ENCODE assay signal across 17 mouse cellular contexts in genomic region chr19:36801856-36802641, GRCm38 (mm10). TPM values are rescaled to one million over a fixed set of nuclear protein-coding genes. Genes with fewer than 3 reads are reported as not detected.
DNase-seq lines count a peak whose midpoint lies in the region; ATAC-seq and TF ChIP-seq lines count a peak whose summit lies in the region.
"Had no signal": no experiment of that assay in that cellular context is flagged by ENCODE, and none has a peak within 500 bp of the region (broad histone marks: within the 10 kb centered on the region; RNA-seq: fewer than 3 reads in every experiment).

No protein-coding gene starts in this region.

- no peak overlapping the region for H3K4me3 ChIP-seq in liver, adult 2 months (ENCODE audit: insufficient read depth, low read depth, low read length)
- H3K4me3 ChIP-seq in neural tube, embryonic 14.5 days (ENCODE audit: low read depth, low read length): no peak overlapping the region
- H3K4me3 ChIP-seq: hindbrain, embryonic 15.5 days; limb, embryonic 12.5 days had no signal

- H3K4me2 ChIP-seq in neural tube, embryonic 14.5 days (ENCODE audit: low read depth, low read length): no peak overlapping the region
- H3K4me2 ChIP-seq: hindbrain, embryonic 15.5 days; limb, embryonic 12.5 days had no signal

- no peak for TF ChIP-seq POLR2A in liver, adult 2 months (IDR thresholded peaks at IDR 0.05; ENCODE audit: extremely low read depth, insufficient read depth, low read length)

- peak overlapping the region; percentile 46 for H3K27ac ChIP-seq in liver, adult 2 months (replicated peaks; ENCODE audit: insufficient read depth, low read depth, low read length)
- H3K27ac ChIP-seq in neural tube, embryonic 14.5 days (ENCODE audit: low read depth, low read length): no peak overlapping the region
- H3K27ac ChIP-seq: hindbrain, embryonic 15.5 days; limb, embryonic 12.5 days had no signal

- WGBS in liver, adult 2 months: 70% methylated on average over 9 of the region's 9 CpGs
- 81% methylated on average over 9 of the region's 9 CpGs for WGBS in neural tube, embryonic 14.5 days

- H3K27me3 ChIP-seq in liver, adult 2 months (ENCODE audit: control insufficient read depth, insufficient read depth, low read length): no peaks in the 10 kb centered on the region
- H3K27me3 ChIP-seq in neural tube, embryonic 14.5 days (ENCODE audit: control insufficient read depth, insufficient read depth, low read length): no peaks in the 10 kb centered on the region
- H3K27me3 ChIP-seq: hindbrain, embryonic 15.5 days; limb, embryonic 12.5 days had no signal

- no peak for ATAC-seq in CD4-positive, CD25-positive, alpha-beta regulatory T cell, adult 4 months
- peak; percentile 46; the same call in 1 of the 2 replicates for ATAC-seq in neural tube, embryonic 14.5 days (ENCODE audit: low read depth)
- ATAC-seq: forebrain, embryonic 16.5 days had no signal

- H3K4me1 ChIP-seq in liver, adult 2 months (ENCODE audit: control insufficient read depth, insufficient read depth, low read length): peaks cover 23% of the 10 kb centered on the region
- no peaks in the 10 kb centered on the region for H3K4me1 ChIP-seq in neural tube, embryonic 14.5 days (ENCODE audit: control insufficient read depth, insufficient read depth, low read length)
- H3K4me1 ChIP-seq: hindbrain, embryonic 15.5 days; limb, embryonic 12.5 days had no signal

- no peaks in the 10 kb centered on the region for H3K79me2 ChIP-seq in liver, adult 2 months (ENCODE audit: control insufficient read depth, insufficient read depth, low read length)

- no peaks in the 10 kb centered on the region for H3K36me3 ChIP-seq in liver, adult 2 months (ENCODE audit: control insufficient read depth, insufficient read depth, low read length)
- no peaks in the 10 kb centered on the region for H3K36me3 ChIP-seq in neural tube, embryonic 14.5 days (ENCODE audit: control insufficient read depth, insufficient read depth, low read length)
- H3K36me3 ChIP-seq: hindbrain, embryonic 15.5 days; limb, embryonic 12.5 days had no signal

- no peaks in the 10 kb centered on the region for H3K9me3 ChIP-seq in neural tube, embryonic 14.5 days (ENCODE audit: control insufficient read depth, low read length)
- H3K9me3 ChIP-seq: hindbrain, embryonic 15.5 days; limb, embryonic 12.5 days had no signal

- DNase-seq in CD4-positive, CD25-positive, alpha-beta regulatory T cell, adult 2 months (ENCODE audit: low read depth, low spot score): peak; percentile 9
- peak; percentile 62 for DNase-seq in liver, adult 2 months (ENCODE audit: extremely low read depth, low read depth, low spot score)
- no peak for DNase-seq in liver
- no peak for DNase-seq in neural tube, embryonic 10.5 days (ENCODE audit: extremely low spot score, low spot score)
- DNase-seq in induced T-regulatory cell, adult 2 months (ENCODE audit: low read depth): peak; percentile 11
- no peak for DNase-seq in urinary bladder, postnatal 14 days (ENCODE audit: low spot score)
- DNase-seq: cerebellum, postnatal 10 days; gastrocnemius, postnatal 36 days; heart, postnatal 10 days; kidney, postnatal 14 days; layer of hippocampus, postnatal 36 days; spleen, adult 18-20 months had no signal

- H3K9ac ChIP-seq in liver, adult 2 months (ENCODE audit: low read depth, low read length): no peak overlapping the region
- H3K9ac ChIP-seq in neural tube, embryonic 14.5 days (replicated peaks; ENCODE audit: low read depth, low read length): no peak overlapping the region
- H3K9ac ChIP-seq: hindbrain, embryonic 15.5 days; limb, embryonic 12.5 days had no signal

- peak; percentile 50; the same call in 1 of the 2 replicates for TF ChIP-seq CTCF in liver, adult 2 months (IDR thresholded peaks at IDR 0.05; ENCODE audit: low read depth, low read length)

RNA-seq across cellular contexts. Expression of gene Tnks2, which starts 32.0 kb away (rescaled TPM):
- 10 to 100 TPM; 23.5 to 34.1 TPM for polyA plus RNA-seq in CD4-positive, CD25-positive, alpha-beta regulatory T cell, adult 4 months (2017; shearing (Covaris generic))
- total RNA-seq in liver, adult 2 months (2014; rRNA removed): 50.9 and 55.2 TPM in 2 replicates
- 6.3 and 8.6 TPM in 2 replicates for polyA plus RNA-seq in liver, adult 2 months (2012; rRNA removed)
- 71.2 and 86.2 TPM in 2 replicates for polyA plus RNA-seq in neural tube, embryonic 14.5 days (2014; fragmentation: Nextera tagmentation; extraction: Ambion mirVana)

Comparison
In these comparisons a context has a peak if more than half of its experiments do, and no peak if none do; other contexts are left out.
1. DNase-seq: peak in CD4-positive, CD25-positive, alpha-beta regulatory T cell, adult 2 months (single experiment), liver, adult 2 months (single experiment) and induced T-regulatory cell, adult 2 months (single experiment); none in liver (single experiment), neural tube, embryonic 10.5 days (single experiment) and urinary bladder, postnatal 14 days (single experiment).